Mouse (Mus musculus) MEL (cell line): ENCODE results near the gene Ep400.
A peak's percentile ranks its signal among the peaks of the same experiment; 100 is the strongest.

ENCODE experiments used
- BHLHE40 ChIP-seq: IDR thresholded peaks from 2 replicates; pipeline ENCODE4 v1.6.1; 2012; ENCODE audit warnings: low read depth, mild to moderate bottlenecking, inconsistent platforms, low read length, improper control_type of control experiment, borderline replicate concordance
- MYB ChIP-seq: IDR thresholded peaks from 2 replicates; pipeline ENCODE4 v1.6.1; 2011; ENCODE audit warnings: mild to moderate bottlenecking, low read depth, low read length, improper control_type of control experiment
- POLR2A ChIP-seq, 2 experiments: IDR thresholded peaks; 2 replicates each; pipeline ENCODE4 v1.6.1; 2011 to 2012; ENCODE audit warnings: low read length in 2 of 2, mild to moderate bottlenecking in 2 of 2, control low read depth in 1 of 2, improper control_type of control experiment in 1 of 2, low read depth in 1 of 2, moderate library complexity in 1 of 2; ENCODE audit not compliant: control insufficient read depth in 1 of 2, insufficient read depth in 1 of 2, poor library complexity in 1 of 2
- RCOR1 ChIP-seq: IDR thresholded peaks from 2 replicates; pipeline ENCODE4 v1.6.1; 2012; ENCODE audit warnings: low read depth, mild to moderate bottlenecking, inconsistent platforms, low read length, improper control_type of control experiment
- TBP ChIP-seq: IDR thresholded peaks from 2 replicates; pipeline ENCODE4 v1.8.0; 2011; ENCODE audit warnings: low read depth, low read length, improper control_type of control experiment

DNA sequence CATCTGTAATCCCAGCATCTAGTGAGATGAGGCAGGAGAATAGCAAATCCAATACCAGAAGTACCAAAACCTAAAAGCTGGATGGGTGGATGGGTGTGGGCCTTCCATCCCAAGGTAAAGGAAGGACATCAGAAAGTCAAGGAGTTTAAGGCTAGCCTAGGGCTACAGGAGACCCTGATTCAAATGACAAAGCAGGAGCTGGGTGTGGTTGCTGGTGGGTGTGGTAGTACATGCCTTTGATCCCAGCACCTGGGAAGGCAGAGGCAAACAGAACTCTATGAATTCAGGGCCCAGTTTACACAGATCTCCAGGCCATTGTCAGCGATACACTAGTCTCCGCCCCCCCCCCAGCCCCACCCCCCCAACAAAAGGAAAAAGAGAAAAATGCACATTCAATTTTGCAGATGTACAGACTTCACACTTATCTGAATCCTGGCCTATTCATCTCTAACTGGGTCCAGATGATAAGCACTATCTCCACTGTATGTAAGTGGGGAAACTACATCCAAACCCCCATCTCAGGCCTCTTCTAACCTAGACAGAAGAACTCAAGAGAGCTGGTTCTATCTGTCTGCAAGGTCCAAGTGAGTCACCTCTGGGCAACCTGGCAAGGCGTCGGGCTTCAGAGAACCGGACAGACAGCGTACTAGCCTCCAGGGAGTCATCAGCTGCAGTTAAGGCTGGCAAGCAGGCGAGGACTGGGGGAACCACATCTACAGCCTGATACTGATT is 33.7 kb upstream of the Ep400 start:
- TF ChIP-seq POLR2A (IDR thresholded peaks at IDR 0.05; ENCODE audit: control insufficient read depth in 1 of 2, insufficient read depth in 1 of 2, low read depth in 1 of 2, low read length in 2 of 2, poor library complexity in 1 of 2) (no peak), BHLHE40 (0 out of 2 replicates have a peak, but pooled peaks have one; percentile 39), TBP (no peak), RCOR1 (peak; percentile 66; the same call in 1 of the 2 replicates), MYB (no peak)
